Mouse (Mus musculus): ENCODE measurements around the gene Ccdc78. TPM values are rescaled to one million over a fixed set of nuclear protein-coding genes. Genes with fewer than 3 reads are reported as not detected.

The Ccdc78 gene
- polyA plus RNA-seq, 1 experiment from 2014 or later = 0.17 TPM

- peak; percentile 83 for ATAC-seq
- H3K36me3 ChIP-seq = peaks cover 63% of the 10 kb centered on the region
- H3K4me3 ChIP-seq = peak within 1 kb of the TSS; percentile 73
- H3K4me2 ChIP-seq = peak within 1 kb of the TSS; percentile 87
- no peaks in the 10 kb centered on the region for H3K9me3 ChIP-seq (replicated peaks)
- WGBS (ENCODE audit: insufficient replicate concordance) = under 1% methylated on average over 23 of the region's 23 CpGs
- H3K27ac ChIP-seq = peak within 1 kb of the TSS; percentile 69
- H3K27me3 ChIP-seq (replicated peaks) = no peaks in the 10 kb centered on the region
- peaks cover 16% of the 10 kb centered on the region for H3K4me1 ChIP-seq
- peak within 1 kb of the TSS; percentile 72 for H3K9ac ChIP-seq
Measured at GRCm38 (mm10) chr17:25785281-25785745, 1.1 kb upstream of the Ccdc78 start, which contains the start of gene Haghl. Gene Haghl, minus strand, starts transcription at chr17:25785673.

GRCm38 (mm10) chr17:25786781-25787504 is 563 bp downstream of the Ccdc78 start:
- no peak overlapping the region for H3K27ac ChIP-seq
- H3K27me3 ChIP-seq (replicated peaks) = no peaks in the 10 kb centered on the region
- H3K9ac ChIP-seq = no peak overlapping the region
- H3K4me2 ChIP-seq = no peak overlapping the region
- no peak overlapping the region for H3K4me3 ChIP-seq
- H3K36me3 ChIP-seq = peaks cover 53% of the 10 kb centered on the region
- WGBS (ENCODE audit: insufficient replicate concordance) = 84% methylated on average over 9 of the region's 9 CpGs
- no peaks in the 10 kb centered on the region for H3K9me3 ChIP-seq (replicated peaks)
- peaks cover 31% of the 10 kb centered on the region for H3K4me1 ChIP-seq
- ATAC-seq = no peak

- Histone ChIP-seq H3K4me2 (peak overlapping the region; percentile 80), H3K27ac (peak overlapping the region; percentile 93), H3K9me3 (replicated peaks) (no peaks in the 10 kb centered on the region), H3K4me3 (peak overlapping the region; percentile 81), H3K27me3 (replicated peaks) (no peaks in the 10 kb centered on the region), H3K4me1 (peaks cover 53% of the 10 kb centered on the region), H3K9ac (peak overlapping the region; percentile 79), H3K36me3 (peaks cover 44% of the 10 kb centered on the region)
- WGBS (ENCODE audit: insufficient replicate concordance) = 29% methylated on average over 19 of the region's 19 CpGs
- peak; percentile 24 for ATAC-seq
Measured at GRCm38 (mm10) chr17:25791320-25791842, 5.0 kb downstream of the Ccdc78 start.

GRCm38 (mm10) chr17:25791843-25792527 is 5.6 kb downstream of the Ccdc78 start:
- Histone ChIP-seq H3K4me1 (peaks cover 56% of the 10 kb centered on the region), H3K36me3 (peaks cover 44% of the 10 kb centered on the region)
- peak; percentile 72 for ATAC-seq

GRCm38 (mm10) chr17:25792615-25793014 is 6.2 kb downstream of the Ccdc78 start, which contains the start of gene Fam173a:
Gene Fam173a, minus strand, starts transcription at chr17:25792901.
- H3K4me3 ChIP-seq = peak within 1 kb of the TSS; percentile 81
- peaks cover 62% of the 10 kb centered on the region for H3K4me1 ChIP-seq
- no peaks in the 10 kb centered on the region for H3K9me3 ChIP-seq (replicated peaks)
- ATAC-seq = peak; percentile 48
- no peaks in the 10 kb centered on the region for H3K27me3 ChIP-seq (replicated peaks)
- under 1% methylated on average over 14 of the region's 14 CpGs for whole genome bisulfite sequencing (ENCODE audit: insufficient replicate concordance)
- H3K27ac ChIP-seq = peak within 1 kb of the TSS; percentile 93
- H3K4me2 ChIP-seq = peak within 1 kb of the TSS; percentile 80
- H3K36me3 ChIP-seq = peaks cover 41% of the 10 kb centered on the region
- peak within 1 kb of the TSS; percentile 79 for H3K9ac ChIP-seq

More at GRCm38 (mm10) chr17:25791843-25792527, 5.6 kb downstream of the Ccdc78 start:
- Histone ChIP-seq H3K4me2 (peak overlapping the region; percentile 80), H3K9ac (peak overlapping the region; percentile 79), H3K9me3 (replicated peaks) (no peaks in the 10 kb centered on the region), H3K4me3 (peak overlapping the region; percentile 81), H3K27ac (peak overlapping the region; percentile 93), H3K27me3 (replicated peaks) (no peaks in the 10 kb centered on the region)
- under 1% methylated on average over 45 of the region's 45 CpGs for WGBS (ENCODE audit: insufficient replicate concordance)

- 77% methylated on average over 13 of the region's 13 CpGs for WGBS (ENCODE audit: insufficient replicate concordance)
- Histone ChIP-seq H3K27ac (no peak overlapping the region), H3K9ac (no peak overlapping the region), H3K36me3 (peaks cover 27% of the 10 kb centered on the region), H3K4me3 (no peak overlapping the region), H3K4me2 (no peak overlapping the region), H3K4me1 (peaks cover 63% of the 10 kb centered on the region), H3K27me3 (replicated peaks) (no peaks in the 10 kb centered on the region), H3K9me3 (replicated peaks) (no peaks in the 10 kb centered on the region)
- ATAC-seq = no peak
Measured at GRCm38 (mm10) chr17:25794197-25794596, 7.8 kb downstream of the Ccdc78 start.

- no peak overlapping the region for H3K4me3 ChIP-seq
- H3K36me3 ChIP-seq = peaks cover 19% of the 10 kb centered on the region
- no peak overlapping the region for H3K9ac ChIP-seq
- WGBS (ENCODE audit: insufficient replicate concordance) = 83% methylated on average over 17 of the region's 17 CpGs
- no peaks in the 10 kb centered on the region for H3K9me3 ChIP-seq (replicated peaks)
- H3K27ac ChIP-seq = no peak overlapping the region
- H3K4me1 ChIP-seq = peaks cover 63% of the 10 kb centered on the region
- no peaks in the 10 kb centered on the region for H3K27me3 ChIP-seq (replicated peaks)
- ATAC-seq = no peak
- peak overlapping the region; percentile 95; the same call in 1 of the 2 replicates for H3K4me2 ChIP-seq
Measured at GRCm38 (mm10) chr17:25794998-25795397, 8.6 kb downstream of the Ccdc78 start.

GRCm38 (mm10) chr17:25795609-25796092 is 9.3 kb downstream of the Ccdc78 start, which contains the start of gene AC134908.4:
Gene AC134908.4, minus strand, starts transcription at chr17:25795659.
- Histone ChIP-seq H3K4me3 (peak within 1 kb of the TSS; percentile 80), H3K9ac (peak within 1 kb of the TSS; percentile 77), H3K4me1 (peaks cover 60% of the 10 kb centered on the region), H3K9me3 (replicated peaks) (no peaks in the 10 kb centered on the region), H3K4me2 (peak within 1 kb of the TSS; percentile 95), H3K36me3 (peaks cover 15% of the 10 kb centered on the region), H3K27me3 (replicated peaks) (no peaks in the 10 kb centered on the region), H3K27ac (0 out of 2 replicates have a peak within 1 kb of the TSS, but pooled peaks have one; percentile 68)
- WGBS (ENCODE audit: insufficient replicate concordance) = 39% methylated on average over 6 of the region's 6 CpGs
- ATAC-seq = no peak

- Histone ChIP-seq H3K9me3 (replicated peaks) (no peaks in the 10 kb centered on the region), H3K27me3 (replicated peaks) (peaks cover 2% of the 10 kb centered on the region), H3K9ac (peak overlapping the region; percentile 77), H3K27ac (0 out of 2 replicates have a peak overlapping the region, but pooled peaks have one; percentile 68), H3K4me2 (peak overlapping the region; percentile 95), H3K4me1 (peaks cover 54% of the 10 kb centered on the region), H3K4me3 (peak overlapping the region; percentile 80), H3K36me3 (peaks cover 13% of the 10 kb centered on the region)
- 3% methylated on average over 37 of the region's 37 CpGs for WGBS (ENCODE audit: insufficient replicate concordance)
- peak; percentile 9; the same call in 1 of the 2 replicates for ATAC-seq
Measured at GRCm38 (mm10) chr17:25796211-25796771, 9.9 kb downstream of the Ccdc78 start.

GRCm38 (mm10) chr17:25796951-25797369 is 10.6 kb downstream of the Ccdc78 start, which contains the start of gene Metrn:
Gene Metrn, minus strand, starts transcription at chr17:25797136.
- peaks cover 6% of the 10 kb centered on the region for H3K27me3 ChIP-seq (replicated peaks)
- H3K9me3 ChIP-seq (replicated peaks) = no peaks in the 10 kb centered on the region
- peak within 1 kb of the TSS; percentile 95 for H3K4me2 ChIP-seq
- peak within 1 kb of the TSS; percentile 80 for H3K4me3 ChIP-seq
- WGBS (ENCODE audit: insufficient replicate concordance) = under 1% methylated on average over 35 of the region's 35 CpGs
- peaks cover 13% of the 10 kb centered on the region for H3K36me3 ChIP-seq
- H3K9ac ChIP-seq = peak within 1 kb of the TSS; percentile 77
- ATAC-seq = peak; percentile 79
- H3K27ac ChIP-seq = peak within 1 kb of the TSS; percentile 68; the same call in 1 of the 2 replicates
- peaks cover 48% of the 10 kb centered on the region for H3K4me1 ChIP-seq

- WGBS (ENCODE audit: insufficient replicate concordance) = 8% methylated on average over 6 of the region's 6 CpGs
- H3K27ac ChIP-seq = no peak overlapping the region
- H3K9me3 ChIP-seq (replicated peaks) = no peaks in the 10 kb centered on the region
- H3K9ac ChIP-seq = no peak overlapping the region
- no peak overlapping the region for H3K4me2 ChIP-seq
- peaks cover 35% of the 10 kb centered on the region for H3K27me3 ChIP-seq (replicated peaks)
- H3K4me1 ChIP-seq = peaks cover 14% of the 10 kb centered on the region
- ATAC-seq = no peak
- H3K4me3 ChIP-seq = no peak overlapping the region
- H3K36me3 ChIP-seq = no peaks in the 10 kb centered on the region
Measured at GRCm38 (mm10) chr17:25801029-25801428, 14.6 kb downstream of the Ccdc78 start.
